Mouse (Mus musculus) myocyte (in vitro differentiated cells): ENCODE data around the gene Pam.

Experiments used
- CEBPB ChIP-seq: IDR thresholded peaks from 2 replicates; pipeline ENCODE4 v1.6.1; 2011; ENCODE audit warnings: mild to moderate bottlenecking, moderate library complexity; ENCODE audit not compliant: poor library complexity, insufficient read depth, severe bottlenecking
- E2F4 ChIP-seq: IDR thresholded peaks from one replicate; pipeline ENCODE4 v1.6.1; 2011; ENCODE audit warnings: mild to moderate bottlenecking, control low read depth, moderate library complexity; ENCODE audit not compliant: insufficient read depth
- MAX ChIP-seq: IDR thresholded peaks from one replicate; pipeline ENCODE4 v1.6.1; 2011; ENCODE audit warnings: low read depth, mild to moderate bottlenecking, control low read depth
- MYOD1 ChIP-seq, 3 experiments: IDR thresholded peaks; one replicate each; pipeline ENCODE4 v1.6.1; 2011; ENCODE audit warnings: control low read depth in 2 of 3, low read depth in 2 of 3, mild to moderate bottlenecking in 2 of 3, moderate library complexity in 1 of 3; ENCODE audit not compliant: insufficient read length in 2 of 3, control insufficient read depth in 1 of 3
- POLR2A ChIP-seq: IDR thresholded peaks from one replicate; pipeline ENCODE4 v1.6.1; 2011; ENCODE audit warnings: low read depth, mild to moderate bottlenecking, control low read depth, moderate library complexity; ENCODE audit not compliant: insufficient read length
- TCF12 ChIP-seq: IDR thresholded peaks from one replicate; pipeline ENCODE4 v1.6.1; 2011; ENCODE audit warnings: mild to moderate bottlenecking, control low read depth; ENCODE audit not compliant: poor library complexity, insufficient read depth, severe bottlenecking
- USF1 ChIP-seq: IDR thresholded peaks from one replicate; pipeline ENCODE4 v1.6.1; 2011; ENCODE audit warnings: low read depth, mild to moderate bottlenecking, control low read depth, moderate library complexity

- no peak for TF ChIP-seq E2F4
- TF ChIP-seq POLR2A, result no peak
- TF ChIP-seq MYOD1 (IDR thresholded peaks at IDR 0.05; ENCODE audit: control insufficient read depth in 1 of 3, insufficient read length in 2 of 3, low read depth in 2 of 3), result no peak
- TF ChIP-seq MAX, result no peak
- TF ChIP-seq USF1, result no peak
- no peak for TF ChIP-seq CEBPB
- no peak for TF ChIP-seq TCF12
Observed at GRCm38 (mm10) chr1:97809255-97809912, 286.1 kb downstream of the Pam start.
